Mouse (Mus musculus): ENCODE data around the gene Cct7.
A peak's percentile ranks its signal among the peaks of the same experiment; 100 is the strongest.

GRCm38 (mm10) chr6:85510476-85510875, 59.2 kb downstream of the Cct7 start:
- peak; percentile 30; the same call in 1 of the 2 replicates for TF ChIP-seq CTCF (IDR thresholded peaks at IDR 0.05; ENCODE audit: extremely low read depth, insufficient read length, insufficient replicate concordance, low read depth, low read length)
- no peak for TF ChIP-seq POLR2A (IDR thresholded peaks at IDR 0.05; ENCODE audit: low read depth, low read length)

Measured in small intestine, adult 2 months (tissue).